Mouse (Mus musculus) Patski (cell line): Measurements from ENCODE around the gene H2-Eb2. TPM values are rescaled to one million over a fixed set of nuclear protein-coding genes. Genes with fewer than 3 reads are reported as not detected.

Experiments
- ATAC-seq: fragments of 100-300 bp; one replicate; pipeline ENCODE4 v1.8.0; 2021
- CTCF ChIA-PET: fragments of 350-600 bp; sonication (Branson Sonifier 250); formaldehyde crosslinking; loops from one replicate; lab custom pipeline; 2022; ENCODE audit warnings: inconsistent platforms; lab: Charles Lee
- POLR2A ChIA-PET: fragments of 350-600 bp; sonication (Branson Sonifier 250); formaldehyde crosslinking; loops from one replicate; lab custom pipeline; 2022; ENCODE audit warnings: antibody characterized with exemption, inconsistent platforms; lab: Charles Lee
- DNase-seq: peaks from one replicate; pipeline ENCODE4 v3.0.0-alpha.2; 2011; ENCODE audit warnings: low read depth, low spot score
- H3K27me3 ChIP-seq: fragments of 371-371 bp; one replicate; pipeline ENCODE4 v1.5.1; 2021
- CTCF ChIP-seq: fragments of 100-300 bp; IDR thresholded peaks from one replicate; pipeline ENCODE4 v1.5.1; 2021
- in situ Hi-C: fragments of 300-500 bp; cut with MboI; formaldehyde crosslinking; loops from 3 replicates; pipeline ENCODE4 v1.11.1; 2018; ENCODE audit warnings: low pct_unique_long_range_greater_than_20kb, mixed read lengths
- polyA plus RNA-seq: library from polyadenylated mRNA; unstranded; gene quantifications from one replicate; pipeline ENCODE4 v1.2.3, GENCODE M21; 2021

The H2-Eb2 gene
- polyA plus RNA-seq, 1 experiment from 2014 or later, result not detected

DNA sequence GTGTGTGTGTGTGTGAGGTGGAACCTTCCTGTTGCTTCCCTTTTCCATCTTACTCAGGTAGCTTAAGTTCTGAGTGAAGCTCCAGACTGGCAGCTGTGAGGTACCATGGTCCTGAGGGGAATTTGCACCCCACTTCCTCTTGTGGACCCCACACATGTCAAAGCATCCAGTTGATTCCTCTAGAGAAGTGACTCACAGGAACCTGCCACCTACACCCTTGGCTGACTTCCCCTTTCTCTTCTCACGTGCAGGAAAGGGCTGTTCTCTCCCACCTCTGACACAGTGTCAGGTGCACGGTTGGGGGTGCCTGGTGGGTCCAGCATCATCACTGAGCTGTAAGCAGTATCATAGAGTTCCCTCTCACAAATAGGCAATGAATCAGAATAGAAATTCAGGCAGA lies 31.9 kb upstream of the H2-Eb2 start:
- H3K27me3 ChIP-seq, result peaks cover 22% of the 10 kb centered on the region
- ChIA-PET POLR2A (no interaction called here), CTCF (no interaction called here)
- TF ChIP-seq CTCF, result no peak
- in situ Hi-C loops, result no loop called here
- no peak for DNase-seq
- no peak for ATAC-seq

DNA sequence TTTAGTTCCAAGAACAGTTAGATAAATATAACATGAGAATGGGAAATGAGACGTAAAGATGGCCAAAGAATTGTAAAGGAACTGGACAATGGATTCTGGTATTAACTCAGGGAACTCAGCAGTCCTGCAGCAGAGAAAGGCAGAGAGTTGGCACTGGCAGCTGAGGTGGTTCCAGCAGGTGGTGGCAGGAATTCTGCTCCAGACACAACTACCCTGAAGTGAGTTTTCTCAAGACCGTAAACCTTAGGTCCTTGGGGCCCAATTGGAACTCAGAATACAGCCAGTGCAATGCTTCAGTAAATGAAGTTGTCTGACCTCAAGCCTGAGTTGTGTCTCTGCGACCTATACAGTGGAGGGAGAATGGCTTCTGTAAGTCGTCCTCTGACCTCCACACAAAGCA lies 31.2 kb upstream of the H2-Eb2 start:
- peaks cover 22% of the 10 kb centered on the region for H3K27me3 ChIP-seq
- ChIA-PET CTCF (interaction anchor here (0.7 kb wide), 1 partner anchor 19 kb away, joined by 3 read pairs; no protein-coding TSS in a partner anchor), POLR2A (no interaction called here)
- ATAC-seq (no peak), DNase-seq (no peak)
- TF ChIP-seq CTCF, result no peak
- in situ Hi-C loops, result no loop called here

DNA sequence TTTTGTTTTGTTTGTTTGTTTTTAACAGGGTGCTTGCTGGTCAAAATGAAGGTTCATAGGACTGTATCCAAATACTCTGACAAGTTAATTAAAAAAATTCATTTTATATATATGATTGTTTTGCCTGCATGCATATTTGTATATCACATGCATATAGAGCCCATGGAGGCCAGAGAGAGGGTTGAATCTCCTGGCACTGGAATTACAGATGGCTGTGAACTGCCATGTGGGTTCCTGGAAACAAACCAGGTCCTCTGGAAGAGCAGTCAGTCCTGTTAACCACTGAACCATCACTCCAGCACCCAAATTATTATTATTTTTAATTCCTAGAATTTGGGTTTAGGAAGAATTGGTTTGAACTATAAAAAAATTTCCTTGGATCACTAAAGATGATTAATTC lies 30.2 kb upstream of the H2-Eb2 start:
- ChIA-PET CTCF (no interaction called here), POLR2A (no interaction called here)
- TF ChIP-seq CTCF, result no peak
- in situ Hi-C loops, result no loop called here
- peaks cover 14% of the 10 kb centered on the region for H3K27me3 ChIP-seq
- no peak for DNase-seq
- ATAC-seq, result no peak

DNA sequence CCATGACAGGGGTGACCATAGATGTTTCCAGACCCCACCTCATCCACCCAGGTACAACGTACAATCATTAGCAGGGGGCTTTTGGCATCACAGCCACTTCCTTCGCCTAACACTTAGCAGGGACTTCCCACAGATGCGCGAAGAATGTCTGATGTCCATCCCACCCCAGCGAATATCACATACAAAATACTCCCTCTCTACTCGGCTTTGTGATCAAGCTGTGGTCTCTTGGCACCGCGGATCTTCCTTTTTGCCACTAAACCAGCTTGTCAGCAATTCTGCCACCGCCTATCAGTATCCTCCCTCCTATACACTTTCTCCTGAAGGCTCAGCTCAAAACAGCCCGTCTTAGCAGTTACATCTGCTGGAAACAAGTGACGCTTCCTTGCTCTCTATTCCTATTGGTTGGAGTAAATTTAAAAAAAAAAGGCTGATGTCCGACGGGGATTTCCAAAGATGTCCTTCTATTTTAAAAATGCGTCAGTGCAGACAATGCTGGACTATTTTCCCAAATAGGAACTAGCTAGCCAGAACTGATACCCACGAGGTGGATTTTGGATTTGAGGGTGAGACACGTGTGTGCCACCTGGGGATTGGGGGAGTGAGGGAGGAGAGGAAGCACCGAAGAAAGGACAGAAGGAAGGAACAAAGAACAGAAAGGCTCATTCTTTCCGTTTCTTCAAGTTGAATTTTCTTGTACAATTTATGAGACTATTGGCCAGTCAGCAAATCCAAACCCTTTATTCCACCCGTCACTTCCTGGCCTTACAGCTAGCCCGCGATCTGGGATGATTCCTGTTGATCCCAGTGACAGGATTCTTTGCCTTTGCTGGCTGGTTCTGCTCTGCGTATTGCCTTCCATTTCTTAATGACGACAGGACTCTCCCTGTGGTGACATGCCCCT lies 29.3 kb upstream of the H2-Eb2 start:
- CTCF ChIA-PET, result no interaction called here
- ATAC-seq (no peak), DNase-seq (no peak)
- peaks cover 10% of the 10 kb centered on the region for H3K27me3 ChIP-seq
- POLR2A ChIA-PET, result no interaction called here
- TF ChIP-seq CTCF, result no peak
- in situ Hi-C loops, result no loop called here

DNA sequence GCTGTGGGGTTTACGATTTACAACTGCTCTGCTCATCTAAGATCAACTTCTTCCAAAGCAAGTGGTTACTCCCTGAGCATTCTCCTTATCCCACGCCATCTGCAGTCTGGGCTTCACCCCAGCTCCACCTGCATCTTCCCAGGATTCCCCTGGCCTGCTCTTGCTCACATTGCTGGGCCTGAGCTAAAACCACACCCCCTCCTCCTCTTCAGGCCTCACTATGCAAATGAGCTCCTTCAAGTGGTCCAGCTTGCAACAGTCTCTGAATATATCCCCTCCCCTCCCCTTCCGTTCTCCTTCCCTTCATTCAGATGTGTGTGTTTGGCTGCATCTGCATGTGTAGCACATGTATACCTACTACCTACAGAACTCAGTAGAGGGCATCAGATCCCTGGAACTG lies 26.1 kb upstream of the H2-Eb2 start:
- peaks cover 10% of the 10 kb centered on the region for H3K27me3 ChIP-seq
- ATAC-seq (no peak), DNase-seq (no peak)
- ChIA-PET POLR2A (no interaction called here), CTCF (interaction anchor here (1.1 kb wide), 1 partner anchor 10 kb away, joined by 3 read pairs; no protein-coding TSS in a partner anchor)
- no peak for TF ChIP-seq CTCF
- in situ Hi-C loops, result no loop called here

DNA sequence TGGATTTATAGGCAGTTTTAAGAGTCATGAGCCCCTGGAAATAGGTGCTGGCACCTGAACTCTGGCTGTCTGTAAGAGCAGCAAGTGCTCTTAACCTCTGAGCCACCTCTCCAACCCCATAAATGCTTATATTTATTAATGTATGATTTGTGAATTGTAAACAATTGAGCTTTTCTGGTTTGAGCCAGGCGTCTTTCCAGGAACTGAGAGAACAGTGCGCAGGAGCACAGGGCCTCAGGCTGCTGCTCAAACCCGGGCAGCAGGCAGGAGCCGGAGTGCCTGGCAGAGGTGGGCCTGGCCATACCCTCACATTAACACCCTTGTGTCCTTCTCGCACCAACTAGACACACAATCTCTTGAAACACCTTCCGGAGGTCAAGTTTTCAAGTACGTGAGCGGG lies 25.4 kb upstream of the H2-Eb2 start:
- ChIA-PET CTCF (interaction anchor here (1.1 kb wide), 1 partner anchor 11 kb away, joined by 3 read pairs; no protein-coding TSS in a partner anchor), POLR2A (no interaction called here)
- ATAC-seq, result no peak
- peaks cover 9% of the 10 kb centered on the region for H3K27me3 ChIP-seq
- in situ Hi-C loops, result no loop called here
- no peak for DNase-seq
- no peak for TF ChIP-seq CTCF

DNA sequence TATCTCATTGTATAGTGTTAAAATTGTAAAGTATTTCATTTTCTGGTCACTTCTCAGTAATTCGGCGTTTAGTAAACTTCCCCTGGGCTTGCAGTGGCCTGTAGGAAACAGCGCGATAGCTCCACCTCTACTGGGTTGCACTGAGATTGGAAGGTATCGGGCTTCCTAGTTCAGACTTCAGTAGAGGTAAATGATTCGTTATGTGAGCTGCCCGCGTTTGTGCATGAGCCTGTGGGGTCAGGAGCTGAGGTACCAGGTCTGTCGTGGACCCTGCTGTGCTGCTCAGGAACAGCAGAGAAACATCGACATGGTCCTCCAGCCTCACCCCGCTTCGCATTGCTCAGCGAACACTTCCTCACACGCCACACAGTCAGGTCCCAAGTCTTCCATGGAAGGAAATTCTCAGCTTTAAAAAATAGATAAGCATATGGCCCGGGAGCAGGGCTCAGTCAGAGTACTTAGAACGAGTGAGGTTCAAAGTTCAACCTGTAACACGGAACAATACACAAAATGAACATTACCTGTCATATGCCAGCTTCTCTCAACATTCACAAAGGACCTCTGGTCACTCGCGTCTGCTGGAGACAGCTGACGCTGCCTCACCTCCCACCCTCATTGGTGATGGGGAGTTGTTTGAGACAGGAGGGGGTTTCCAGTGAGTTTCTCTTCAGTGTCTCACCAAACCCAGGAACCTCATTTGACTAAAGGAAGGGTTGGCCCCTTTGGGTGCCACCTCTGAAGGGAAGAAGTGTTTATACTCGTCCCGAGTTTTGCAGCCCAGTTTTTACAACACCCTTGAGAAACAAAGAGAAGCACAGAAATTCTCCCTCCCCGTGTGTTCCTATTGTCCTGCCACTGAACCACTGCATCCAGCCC lies 24.5 kb upstream of the H2-Eb2 start:
- ChIA-PET CTCF (interaction anchor here (1.1 kb wide), 1 partner anchor 12 kb away, joined by 3 read pairs; no protein-coding TSS in a partner anchor), POLR2A (no interaction called here)
- TF ChIP-seq CTCF, result no peak
- ATAC-seq, result no peak
- in situ Hi-C loops, result no loop called here
- no peak for DNase-seq
- H3K27me3 ChIP-seq, result peaks cover 6% of the 10 kb centered on the region

DNA sequence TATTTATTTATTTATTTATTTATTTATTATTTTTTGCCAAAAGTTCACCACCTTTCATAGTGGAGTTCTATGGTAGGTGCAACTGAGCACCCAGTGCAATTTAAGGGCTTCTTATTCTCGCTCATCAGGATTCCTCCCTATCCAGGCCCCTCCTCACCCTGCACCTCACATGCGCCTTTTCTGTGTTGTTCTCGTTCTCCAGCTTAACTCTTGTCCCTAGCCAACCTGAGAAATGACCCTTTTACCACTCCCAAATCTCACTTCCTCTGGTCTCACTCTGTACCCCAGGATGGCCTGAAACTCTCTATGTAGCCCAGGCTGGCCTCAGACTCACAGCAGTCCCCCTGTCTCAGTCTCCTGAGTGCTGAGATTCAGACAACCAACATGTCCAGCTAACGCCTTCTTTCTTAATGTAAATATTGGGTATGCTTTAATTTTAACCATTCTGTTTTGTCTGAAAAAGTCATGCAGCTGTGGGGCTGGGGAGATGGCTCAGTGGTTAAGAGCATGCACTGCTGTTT lies 23.7 kb upstream of the H2-Eb2 start:
- H3K27me3 ChIP-seq, result peaks cover 6% of the 10 kb centered on the region
- ChIA-PET CTCF (no interaction called here), POLR2A (interaction anchor here (0.7 kb wide), 1 partner anchor 95 kb away, joined by 5 read pairs; no protein-coding TSS in a partner anchor)
- in situ Hi-C loops, result no loop called here
- ATAC-seq (no peak), DNase-seq (no peak)
- TF ChIP-seq CTCF, result no peak

DNA sequence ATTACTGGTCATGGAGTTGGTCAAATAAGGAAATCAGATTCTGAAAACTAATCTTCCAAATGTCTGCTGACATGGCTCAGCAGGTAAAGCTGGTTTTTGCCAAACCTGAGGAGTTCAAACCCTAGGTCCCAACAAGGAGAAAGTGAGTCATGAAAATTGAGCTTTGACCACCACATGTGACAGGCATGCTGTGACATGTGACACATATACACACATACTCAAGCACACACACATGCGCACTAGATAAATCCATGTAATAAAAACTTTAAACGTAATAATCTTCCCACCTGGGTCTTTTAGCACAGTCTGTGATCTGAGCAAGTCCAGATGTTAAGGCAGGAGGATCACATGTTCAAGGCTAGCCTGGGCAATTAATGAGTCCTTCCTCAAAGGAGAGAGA lies 21.7 kb upstream of the H2-Eb2 start:
- peaks cover 6% of the 10 kb centered on the region for H3K27me3 ChIP-seq
- in situ Hi-C loops, result no loop called here
- ChIA-PET CTCF (no interaction called here), POLR2A (no interaction called here)
- DNase-seq (no peak), ATAC-seq (no peak)
- no peak for TF ChIP-seq CTCF

DNA sequence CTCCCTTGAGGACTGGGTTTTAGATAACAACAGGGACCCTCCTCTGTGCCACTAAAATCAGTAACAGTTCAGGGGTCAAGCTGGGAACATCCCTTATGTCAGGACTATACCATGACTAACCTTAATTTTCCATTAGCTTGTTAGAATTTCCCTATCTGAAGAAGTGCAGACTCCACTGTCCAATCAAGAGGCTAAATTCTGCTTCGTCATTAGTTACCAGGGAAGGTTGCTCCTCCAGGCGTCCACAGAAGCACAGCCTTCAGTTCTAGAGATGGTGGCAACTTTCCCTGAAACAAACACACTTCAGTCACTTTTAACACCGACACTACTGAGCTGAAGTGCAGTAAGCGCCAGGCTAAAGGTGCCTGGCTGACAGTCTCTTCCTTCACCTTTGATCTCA lies 20.7 kb upstream of the H2-Eb2 start:
- no peak for TF ChIP-seq CTCF
- peaks cover 6% of the 10 kb centered on the region for H3K27me3 ChIP-seq
- ChIA-PET POLR2A (no interaction called here), CTCF (interaction anchor here (1.3 kb wide), 1 partner anchor 12 kb away, joined by 3 read pairs; no protein-coding TSS in a partner anchor)
- ATAC-seq, result no peak
- in situ Hi-C loops, result no loop called here
- DNase-seq, result no peak
